Mouse (Mus musculus) induced T-regulatory cell, adult 2 months (primary cell): Measurements from ENCODE around the gene Pnkp.

Experiments used
- DNase-seq: peaks from one replicate; pipeline ENCODE4 v3.0.0-alpha.2; 2012; ENCODE audit warnings: low read depth

The Pnkp gene

DNA sequence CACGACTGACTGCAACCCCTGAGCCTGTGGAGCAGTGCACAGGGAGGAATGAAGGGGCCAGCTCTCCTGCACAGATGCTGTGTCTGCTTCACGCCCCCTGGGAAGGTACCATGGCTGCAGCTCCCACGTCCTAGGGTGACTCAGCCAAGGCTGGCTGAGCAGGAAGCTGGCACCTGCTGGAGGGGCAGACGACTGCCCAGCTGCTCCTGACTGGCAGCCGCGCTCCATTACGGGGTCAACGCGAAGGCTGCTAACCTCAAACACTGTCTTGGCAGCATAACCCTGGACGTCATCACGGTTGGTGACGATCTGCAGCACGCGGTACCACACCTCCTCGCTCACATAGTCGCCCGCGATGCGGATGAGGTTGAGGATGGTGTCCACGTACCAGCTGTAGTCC, 48.5 kb downstream of the Pnkp start:
- no peak for DNase-seq

DNA sequence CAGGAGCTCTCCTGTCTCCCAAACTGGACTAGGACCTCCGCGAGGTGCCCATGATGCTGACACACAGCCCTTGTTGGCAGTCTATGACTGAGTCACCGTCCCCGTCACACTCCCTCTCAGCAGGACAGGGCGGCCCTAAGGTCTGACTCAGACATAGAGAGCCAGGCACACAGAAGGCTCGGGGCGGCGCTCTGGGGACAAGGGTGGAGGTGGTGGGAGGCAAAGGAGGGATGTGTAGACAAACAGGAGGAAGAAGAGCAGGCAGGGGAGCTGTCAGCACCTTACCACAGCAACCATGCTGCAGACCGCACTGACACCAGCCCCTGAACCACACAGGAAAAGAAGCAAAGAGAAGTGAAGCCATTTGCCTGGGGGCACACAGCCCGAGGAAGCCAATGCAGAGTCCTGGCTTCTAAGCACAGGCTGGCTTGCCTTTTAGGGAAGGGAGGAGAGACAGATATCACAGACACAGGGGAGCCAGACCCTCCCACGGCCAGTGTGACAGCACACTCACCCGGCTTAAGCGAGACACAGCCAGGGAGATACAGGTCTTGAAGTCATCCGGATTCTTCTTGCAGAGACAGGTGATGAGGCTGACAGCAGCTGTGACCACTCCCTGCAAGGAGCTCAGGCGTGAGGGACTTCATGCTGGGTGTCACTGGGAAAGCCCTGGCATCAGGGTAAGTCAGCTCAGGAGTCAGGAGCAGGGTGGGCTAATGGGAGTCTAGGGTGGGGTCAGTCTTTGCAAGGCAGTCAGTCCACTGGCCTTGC, 52.0 kb downstream of the Pnkp start:
- DNase-seq = no peak
